8 mouse cellular contexts compared by ENCODE assay signal in genomic region chr2:160365107-160365911, GRCm38 (mm10). TPM values are rescaled to one million over a fixed set of nuclear protein-coding genes. Genes with fewer than 3 reads are reported as not detected.
DNase-seq lines count a peak whose midpoint lies in the region; ATAC-seq lines count a peak whose summit lies in the region.

No protein-coding gene starts in this region.

- DNase-seq in adrenal gland, adult (ENCODE audit: inconsistent age in 2 of 2, low spot score in 1 of 2): peak; percentile 62 to 84
- no peak for DNase-seq in adrenal gland, postnatal 4 days (ENCODE audit: low spot score in 2 of 2)
- peak; percentile 59 for DNase-seq in forebrain, embryonic 10.5 days (ENCODE audit: extremely low spot score, low spot score)
- DNase-seq in heart, postnatal 10 days: peak; percentile 71 to 75
- DNase-seq in kidney, postnatal 36 days: peak; percentile 69 to 73
- DNase-seq in thymus, postnatal 14 days: peak; percentile 45
- no peak for DNase-seq in adipocyte (ENCODE audit: low spot score)

- H3K9ac ChIP-seq in midbrain, embryonic 12.5 days (replicated peaks): peak overlapping the region; percentile 75

- under 1% methylated on average over 50 of the region's 50 CpGs for WGBS in forebrain, embryonic 10.5 days
- 1% methylated on average over 50 of the region's 50 CpGs for WGBS in midbrain, embryonic 12.5 days

- H3K4me3 ChIP-seq in forebrain, embryonic 10.5 days: peak overlapping the region; percentile 66
- peak overlapping the region; percentile 54 for H3K4me3 ChIP-seq in midbrain, embryonic 12.5 days

- 0 out of 2 replicates have a peak overlapping the region, but pooled peaks have one; percentile 8 for H3K27ac ChIP-seq in forebrain, embryonic 10.5 days
- H3K27ac ChIP-seq in midbrain, embryonic 12.5 days (replicated peaks): no peak overlapping the region

- H3K4me1 ChIP-seq in forebrain, embryonic 10.5 days: peaks cover 71% of the 10 kb centered on the region
- peaks cover 44% of the 10 kb centered on the region for H3K4me1 ChIP-seq in midbrain, embryonic 12.5 days

- peaks cover 90% of the 10 kb centered on the region for H3K27me3 ChIP-seq in forebrain, embryonic 10.5 days (ENCODE audit: poor library complexity, severe bottlenecking)
- H3K27me3 ChIP-seq in midbrain, embryonic 12.5 days: peaks cover 81% of the 10 kb centered on the region

- ATAC-seq in midbrain, embryonic 12.5 days (ENCODE audit: low FRiP score, low read depth): no peak

- H3K9me3 ChIP-seq in forebrain, embryonic 10.5 days: no peaks in the 10 kb centered on the region
- H3K9me3 ChIP-seq in midbrain, embryonic 12.5 days: no peaks in the 10 kb centered on the region

- H3K4me2 ChIP-seq in midbrain, embryonic 12.5 days (replicated peaks): peak overlapping the region; percentile 95

- intact Hi-C loops in heart, postnatal 10 days (cut with DNase I): loop anchor here (5.0 to 10.0 kb wide), 6 partner anchors 531 to 1453 kb away; no protein-coding TSS in a partner anchor

- no peaks in the 10 kb centered on the region for H3K36me3 ChIP-seq in forebrain, embryonic 10.5 days (replicated peaks)
- H3K36me3 ChIP-seq in midbrain, embryonic 12.5 days: no peaks in the 10 kb centered on the region

RNA-seq across cellular contexts. Expression of gene Mafb, which starts 1.6 kb away (rescaled TPM):
- total RNA-seq in adrenal gland, postnatal 4 days (2021): 10 to 100 TPM; 17.5 to 24.6 TPM
- polyA plus RNA-seq in forebrain, embryonic 10.5 days (2016; fragmentation: Nextera tagmentation; extraction: Ambion mirVana): 2.0 and 2.3 TPM in 2 replicates
- 10 to 100 TPM; 11.2 to 12.1 TPM for total RNA-seq in heart, postnatal 10 days (2021)
- polyA plus RNA-seq in midbrain, embryonic 12.5 days (2016; fragmentation: Nextera tagmentation; extraction: Ambion mirVana): 8.6 and 8.8 TPM in 2 replicates

RNA-seq across cellular contexts. Expression of gene Gm826, which starts 31.3 kb away (rescaled TPM):
- under 1 TPM; 0.90 TPM for total RNA-seq in adrenal gland, postnatal 4 days (2021)
- polyA plus RNA-seq in forebrain, embryonic 10.5 days (2016; fragmentation: Nextera tagmentation; extraction: Ambion mirVana): not detected in 2 replicates
- total RNA-seq in heart, postnatal 10 days (2021): 1 to 10 TPM; 6.1 to 6.2 TPM
- 0.33 TPM in 1 of 2 replicates, not detected in the other for polyA plus RNA-seq in midbrain, embryonic 12.5 days (2016; fragmentation: Nextera tagmentation; extraction: Ambion mirVana)

Comparison
In these comparisons a context has a peak if more than half of its experiments do, and no peak if none do; other contexts are left out.
1. DNase-seq: peak in adrenal gland, adult (2 of 2), forebrain, embryonic 10.5 days (single experiment), heart, postnatal 10 days (2 of 2), kidney, postnatal 36 days (2 of 2) and thymus, postnatal 14 days (single experiment); none in adrenal gland, postnatal 4 days (0 of 2) and adipocyte (single experiment).